Mouse (Mus musculus): ENCODE measurements around the gene Gm28035. TPM values are rescaled to one million over a fixed set of nuclear protein-coding genes. Genes with fewer than 3 reads are reported as not detected.

Gm28035 gene
- total RNA-seq, 2 experiments from 2014 or later, result 0.99 to 2.0 TPM

DNA sequence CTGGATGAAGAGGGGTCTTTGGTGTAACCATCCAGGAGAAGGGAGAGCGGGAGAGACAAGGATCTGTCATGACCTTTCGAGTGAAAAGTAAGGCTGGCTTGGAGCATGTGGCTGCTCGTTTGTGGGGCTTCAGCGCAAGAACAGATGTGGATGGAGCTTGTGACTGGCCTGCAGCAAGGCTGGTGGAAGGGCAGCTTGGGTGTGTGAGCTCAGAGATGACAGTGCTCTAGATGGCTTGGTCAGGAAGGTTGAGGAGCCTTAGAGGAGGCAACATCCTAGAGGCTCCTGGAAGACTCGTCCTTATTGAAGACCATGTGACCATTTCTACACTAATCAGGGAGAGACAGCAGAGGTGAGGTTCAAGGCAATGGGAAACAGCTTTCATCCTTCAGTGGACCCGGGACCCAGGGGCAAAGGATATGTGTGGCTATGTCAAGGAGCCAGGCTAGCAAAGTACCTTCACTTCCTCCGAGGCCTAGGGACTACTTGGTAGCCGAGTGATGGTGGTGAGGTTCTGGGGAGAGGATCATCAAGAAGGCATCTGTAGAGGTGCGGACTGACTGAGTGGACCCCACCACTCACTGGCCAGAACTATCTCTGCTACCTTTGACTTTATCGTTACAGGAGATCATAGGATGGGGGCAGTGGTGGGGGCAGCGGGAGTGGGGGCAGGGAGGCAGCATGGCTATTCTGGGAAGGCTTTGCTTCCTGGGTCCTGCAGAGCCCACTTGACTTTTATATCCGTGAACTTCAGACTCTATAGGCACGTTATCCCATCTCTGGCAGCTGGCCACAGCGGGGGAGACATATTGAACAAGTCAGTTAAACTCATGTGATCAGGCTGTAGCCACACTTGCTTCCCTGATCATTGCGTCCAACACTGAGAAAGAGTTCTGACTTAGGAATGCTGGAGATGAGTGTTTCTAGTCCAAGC lies 19.0 kb downstream of the Gm28035 start:
- intact Hi-C loops (cut with DNase I), result no loop called here
- DNase-seq, result no peak

- intact Hi-C loops (cut with DNase I), result no loop called here
- DNase-seq, result no peak
These were observed 20.8 kb downstream of the Gm28035 start for GRCm38 (mm10) chr2:30261064-30261736.

GRCm38 (mm10) chr2:30261921-30262839 lies 21.8 kb downstream of the Gm28035 start:
- DNase-seq, result no peak
- intact Hi-C loops (cut with DNase I), result no loop called here

DNA sequence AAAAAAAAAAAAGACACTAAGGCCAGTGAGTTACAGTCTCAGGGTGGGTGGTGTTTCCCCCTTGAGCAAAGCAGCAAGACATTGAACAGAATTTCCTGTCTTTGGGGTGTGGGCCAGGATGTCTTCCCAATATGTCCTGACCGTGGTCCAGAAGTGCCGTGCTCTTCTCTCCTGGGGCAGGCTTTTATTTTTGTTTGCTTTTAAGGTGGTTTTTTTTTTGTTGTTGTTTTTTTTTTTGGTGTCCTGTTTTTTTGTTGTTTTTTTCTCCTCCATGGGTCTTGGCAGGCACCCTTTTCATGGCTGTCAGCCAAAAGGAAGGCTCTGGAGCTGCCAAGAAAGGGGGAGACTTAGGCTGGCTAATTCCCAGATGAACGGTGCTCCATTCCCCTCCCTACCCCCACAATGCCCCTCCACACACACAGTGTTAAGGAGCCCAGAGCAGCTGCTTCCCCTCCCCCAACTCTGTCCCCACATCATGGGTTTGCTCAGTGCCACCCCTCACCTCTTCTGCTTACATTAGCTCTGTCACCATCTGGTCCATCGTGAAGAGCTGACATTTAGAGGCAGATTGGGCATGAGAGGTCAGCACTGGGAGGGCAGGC lies 22.6 kb downstream of the Gm28035 start:
- intact Hi-C loops (cut with DNase I), result no loop called here

DNA sequence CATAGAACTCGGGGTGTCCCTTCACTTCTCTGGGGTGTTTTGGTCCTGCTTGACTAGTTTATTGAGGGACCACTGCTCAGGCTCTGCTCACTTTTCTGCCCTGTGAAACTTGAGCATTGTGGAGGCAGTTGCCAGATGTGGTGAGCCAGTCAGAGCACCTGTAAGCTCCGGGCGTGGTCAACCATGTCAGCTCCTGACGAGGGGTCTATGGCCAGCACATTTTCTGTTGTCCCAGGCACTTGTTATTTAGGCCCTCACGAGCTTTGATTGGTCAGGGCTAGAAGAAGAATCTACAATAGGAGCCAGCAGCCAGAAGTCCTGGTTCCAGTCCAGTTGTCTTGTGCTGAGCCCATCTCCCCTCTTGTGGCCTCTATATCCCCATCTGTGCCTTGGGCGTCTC lies 23.4 kb downstream of the Gm28035 start:
- intact Hi-C loops (cut with DNase I), result no loop called here
- DNase-seq, result no peak

More for the DNA sequence above, 22.6 kb downstream of the Gm28035 start:
- DNase-seq, result peak in 1 of 2 experiments; percentile 58

DNA sequence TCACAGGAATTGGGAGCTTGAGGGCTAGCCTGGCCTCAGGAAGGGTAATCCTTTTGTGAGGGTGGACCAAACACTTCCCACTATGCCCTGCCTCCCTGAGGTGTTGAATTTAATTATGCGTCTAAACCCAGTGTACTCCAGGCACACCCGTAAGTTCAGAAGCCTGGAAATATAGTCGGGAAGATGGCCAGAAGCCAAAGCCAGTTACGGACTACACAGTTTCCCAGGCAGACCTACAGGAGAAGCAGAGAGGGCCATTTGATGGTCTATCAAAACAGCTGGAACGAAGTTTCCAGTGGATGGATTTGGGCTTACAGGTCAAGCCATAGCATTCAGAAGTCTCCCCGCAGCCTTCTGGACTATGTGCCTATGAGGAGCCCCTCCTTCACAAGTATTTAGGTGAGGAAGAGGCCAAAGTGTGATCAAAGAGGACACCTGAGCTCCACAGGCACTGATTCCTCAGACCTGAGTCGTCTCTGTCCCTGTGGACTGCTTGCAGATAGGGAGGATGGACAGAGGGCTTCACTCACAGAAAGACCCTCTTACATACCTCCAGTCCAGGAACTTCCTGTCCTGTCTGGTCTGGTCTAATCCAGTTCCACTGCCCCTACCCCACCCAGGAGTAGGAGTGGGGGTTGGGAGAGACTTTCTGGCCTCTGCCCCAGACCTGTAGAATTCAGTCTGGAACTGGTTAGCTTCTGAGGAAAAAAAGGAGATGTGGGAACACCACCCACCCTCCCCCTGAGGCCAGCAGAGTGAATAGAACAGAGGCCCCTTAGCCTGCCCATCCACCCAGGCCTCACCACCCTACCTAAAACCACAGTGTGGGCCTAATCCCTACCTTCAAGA lies 24.5 kb downstream of the Gm28035 start:
- intact Hi-C loops (cut with DNase I), result no loop called here
- no peak for DNase-seq

GRCm38 (mm10) chr2:30265767-30266253 lies 25.4 kb downstream of the Gm28035 start, which contains the start of gene Phyhd1:
Gene Phyhd1, plus strand, starts transcription at chr2:30266203.
- intact Hi-C loops (cut with DNase I), result no loop called here
- peak; percentile 75 to 78 for DNase-seq

DNA sequence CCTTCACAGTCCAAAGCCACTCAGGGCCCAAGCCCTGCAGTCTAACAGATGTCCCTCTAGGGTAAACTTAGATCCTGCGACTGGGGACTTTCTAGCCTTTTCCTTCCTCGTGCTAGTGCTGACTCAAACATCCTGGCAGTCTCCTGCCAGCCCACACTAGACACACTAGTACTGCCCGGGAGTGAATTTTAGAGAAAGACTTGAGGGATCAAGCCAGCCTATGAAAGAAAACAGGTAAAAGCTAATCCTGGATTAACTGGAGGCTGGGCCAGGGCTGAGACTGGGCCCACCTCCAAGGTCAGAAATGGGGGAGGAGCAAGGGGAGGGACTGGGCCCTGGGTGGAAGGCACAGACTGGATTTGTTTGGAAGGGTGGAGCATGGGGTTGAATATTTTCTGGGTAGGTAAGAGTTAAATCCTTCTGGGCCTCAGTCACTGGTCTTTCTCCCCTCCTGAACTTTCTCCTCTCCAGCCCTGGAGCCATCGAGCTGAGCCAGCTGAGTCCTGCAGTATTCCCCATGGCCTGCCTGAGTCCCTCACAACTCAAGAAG lies 26.1 kb downstream of the Gm28035 start:
- intact Hi-C loops (cut with DNase I), result no loop called here

GRCm38 (mm10) chr2:30267466-30267865 lies 27.1 kb downstream of the Gm28035 start:
- intact Hi-C loops (cut with DNase I), result no loop called here
- no peak for DNase-seq

More for the DNA sequence above, 26.1 kb downstream of the Gm28035 start:
- DNase-seq, result peak; percentile 72 to 82

DNA sequence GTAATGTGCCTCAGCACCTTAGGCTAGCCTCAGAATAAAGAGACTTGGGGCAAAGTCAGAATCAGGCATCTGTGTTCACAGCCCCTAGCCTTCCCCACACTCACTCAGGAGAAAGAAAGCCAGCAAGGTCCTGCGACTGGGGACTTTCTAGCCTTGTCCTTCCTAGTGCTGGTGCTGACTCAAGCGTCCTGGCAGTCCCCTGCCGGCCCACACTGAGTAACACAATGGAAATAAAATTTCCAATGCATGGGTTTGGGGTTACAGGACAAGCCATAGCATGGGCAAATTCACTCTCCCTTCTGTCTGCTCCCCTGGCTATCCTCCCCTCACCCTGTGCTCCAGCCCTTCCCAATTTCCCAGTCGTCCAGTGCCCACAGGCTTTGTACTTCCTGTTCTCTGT lies 28.0 kb downstream of the Gm28035 start:
- DNase-seq, result no peak
- intact Hi-C loops (cut with DNase I), result loop anchor here (2.0 kb wide), 1 partner anchor 30 kb away; no protein-coding TSS in a partner anchor

GRCm38 (mm10) chr2:30269241-30269990 lies 29.0 kb downstream of the Gm28035 start:
- no peak for DNase-seq
- intact Hi-C loops (cut with DNase I), result loop anchor here (2.0 kb wide), 1 partner anchor 31 kb away; no protein-coding TSS in a partner anchor

- DNase-seq, result peak; percentile 32 to 55
- intact Hi-C loops (cut with DNase I), result loop anchor here (5.0 to 10.0 kb wide), 2 partner anchors 93 to 165 kb away; partner anchors contain the start of gene Spout1
These were observed 29.8 kb downstream of the Gm28035 start for GRCm38 (mm10) chr2:30270134-30270533.

GRCm38 (mm10) chr2:30280743-30281142 lies 40.4 kb downstream of the Gm28035 start, which contains the start of gene Gm28038:
Gene Gm28038, plus strand, starts transcription at chr2:30281043.
- intact Hi-C loops (cut with DNase I), result loop anchor here (5.0 kb wide), 1 partner anchor 88 kb away; no protein-coding TSS in a partner anchor
- DNase-seq, result no peak

DNA sequence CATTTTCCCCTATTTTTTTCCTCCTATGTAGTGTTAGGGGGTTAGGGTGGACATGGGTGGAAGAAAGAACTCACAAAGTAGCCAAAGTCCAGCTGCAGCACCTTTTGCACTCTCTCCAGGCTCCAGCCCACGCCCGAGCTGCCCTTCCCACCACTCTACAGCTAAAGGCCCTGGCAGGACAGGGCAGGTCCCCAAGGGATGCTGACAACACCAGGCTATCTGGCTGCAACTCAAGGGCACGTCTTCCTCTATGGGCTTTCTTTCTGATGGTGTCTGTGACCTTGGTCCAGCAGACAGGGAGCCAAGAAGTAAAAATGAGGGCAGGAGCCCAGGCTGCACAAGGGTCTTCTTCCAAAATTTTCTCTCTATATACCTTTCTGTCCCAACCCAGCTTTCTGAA lies 41.3 kb downstream of the Gm28035 start:
- intact Hi-C loops (cut with DNase I), result loop anchor here (5.0 kb wide), 1 partner anchor 89 kb away; no protein-coding TSS in a partner anchor
- DNase-seq, result no peak

DNA sequence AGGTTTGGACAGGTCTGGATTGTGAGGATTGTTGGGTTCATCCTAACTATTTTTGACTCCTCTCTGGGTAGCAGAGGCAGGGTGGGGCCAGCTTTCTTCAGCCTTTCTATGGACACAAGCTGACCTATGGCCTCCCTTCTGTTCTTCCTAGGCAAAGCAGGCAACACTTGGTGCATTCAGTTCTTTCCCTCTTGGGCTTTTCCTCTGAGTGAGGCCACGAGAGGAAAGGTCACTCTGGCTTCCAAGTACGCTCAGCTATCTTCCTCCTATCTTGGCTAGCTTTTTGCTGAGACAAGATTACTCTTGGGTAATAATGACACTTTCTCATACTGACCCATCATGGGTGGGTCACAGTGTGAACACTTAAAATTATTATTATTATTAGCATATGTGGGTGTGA lies 42.8 kb downstream of the Gm28035 start:
- DNase-seq, result no peak
- intact Hi-C loops (cut with DNase I), result loop anchor here (5.0 kb wide), 1 partner anchor 91 kb away; no protein-coding TSS in a partner anchor

DNA sequence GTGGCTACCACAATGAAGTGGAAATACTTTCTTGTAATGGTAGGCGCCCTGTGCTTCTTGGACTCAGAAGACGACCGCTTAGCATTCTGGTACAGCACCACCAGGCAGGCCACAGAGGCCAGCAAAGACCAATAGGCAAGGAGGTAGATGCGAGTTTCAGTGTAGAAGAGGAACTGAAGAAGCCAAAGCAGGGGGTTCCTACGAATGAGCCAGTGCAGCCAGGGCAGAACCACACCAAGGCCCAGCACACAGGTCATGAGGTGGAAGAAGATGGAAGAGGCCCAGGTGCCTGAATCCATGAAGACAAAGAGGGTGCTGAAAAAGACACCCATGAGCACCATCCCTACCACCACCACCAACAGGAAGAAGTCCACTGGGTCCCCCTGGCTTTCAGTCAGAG lies 44.6 kb downstream of the Gm28035 start:
- DNase-seq, result no peak
- intact Hi-C loops (cut with DNase I), result no loop called here

DNA sequence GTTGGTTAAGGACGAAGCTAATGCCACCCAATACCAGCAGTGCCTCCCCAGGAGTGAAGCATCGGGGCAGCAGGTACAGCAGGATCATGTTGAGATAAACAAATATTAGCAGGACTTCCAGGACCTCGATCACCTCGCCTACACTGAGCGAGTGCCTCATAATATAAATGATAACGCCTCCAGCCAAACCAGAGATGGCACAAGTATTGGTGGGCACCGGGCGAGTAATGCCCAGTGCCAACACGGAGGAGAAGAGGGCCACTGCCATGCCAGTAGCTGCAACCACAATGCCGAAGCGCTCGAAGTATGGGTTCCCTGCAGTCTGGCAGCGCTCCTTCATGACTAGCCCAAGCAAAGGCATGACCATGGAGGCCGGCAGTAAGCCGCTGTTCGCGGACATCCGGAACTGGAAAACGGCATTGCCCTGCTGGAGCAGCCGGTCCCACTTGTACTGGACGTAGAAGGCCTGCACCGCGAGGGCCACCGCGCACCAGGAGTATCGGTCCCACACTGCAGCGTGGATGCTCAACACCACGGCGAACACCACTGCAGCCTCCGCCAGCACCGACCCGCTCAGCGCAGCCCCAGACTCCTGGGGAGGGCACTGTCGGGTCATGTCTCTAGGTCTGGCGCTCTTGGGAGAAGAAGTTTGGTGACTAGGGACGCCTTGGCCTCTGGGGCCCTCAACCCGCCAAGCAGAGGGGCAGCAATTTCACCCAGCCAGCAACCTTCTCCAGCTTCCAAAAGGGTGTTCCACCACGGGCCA lies 45.2 kb downstream of the Gm28035 start:
- DNase-seq, result no peak
- intact Hi-C loops (cut with DNase I), result no loop called here
